Comparison of ENCODE assay signal across 8 mouse cellular contexts in the genomic region with DNA sequence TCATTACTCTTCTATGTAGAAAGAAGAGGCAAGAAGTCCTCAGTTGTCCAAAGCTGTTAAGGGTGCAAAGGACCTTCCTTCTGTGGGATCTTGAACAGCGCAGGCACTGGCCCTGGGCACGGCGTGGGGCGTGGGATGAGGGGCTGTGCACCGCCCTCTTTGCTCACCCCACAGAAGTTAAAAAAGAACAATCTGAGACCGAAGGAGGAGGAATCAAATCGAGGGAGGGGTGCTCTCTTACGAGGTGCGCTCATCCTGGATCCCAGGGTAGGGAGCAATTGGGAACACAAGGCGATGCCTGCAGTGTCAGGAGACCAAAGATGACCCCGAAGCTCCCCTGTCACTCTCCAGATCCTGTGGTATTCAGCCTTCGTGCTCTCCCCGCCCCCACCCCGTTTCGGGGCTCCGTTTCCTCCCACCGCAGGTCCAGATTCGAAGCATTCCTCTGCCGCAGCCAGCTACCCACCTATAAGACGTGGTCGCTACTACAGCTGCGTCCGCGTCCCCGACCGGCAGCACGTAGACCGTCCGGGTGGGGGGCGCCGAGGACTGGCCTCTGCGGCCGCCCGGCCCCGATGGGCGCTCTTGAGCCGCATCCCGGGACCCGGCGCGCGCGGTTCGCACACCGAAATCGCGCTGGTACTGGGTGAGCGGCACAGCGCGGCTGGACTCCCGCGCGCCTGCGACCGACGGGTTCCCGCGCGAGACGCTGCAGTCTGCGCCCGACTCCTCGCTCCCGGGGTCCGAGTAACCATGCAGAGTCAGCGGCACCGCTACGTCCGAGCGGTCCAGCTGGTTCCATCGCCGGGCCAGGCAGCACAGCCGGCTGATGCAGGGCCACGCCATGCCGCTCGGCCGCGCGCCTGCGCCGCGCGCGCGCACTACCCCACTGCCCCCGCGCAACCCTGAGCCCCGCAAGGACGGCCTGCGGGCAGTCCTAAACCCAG. TPM values are rescaled to one million over a fixed set of nuclear protein-coding genes. Genes with fewer than 3 reads are reported as not detected.
DNase-seq lines count a peak whose midpoint lies in the region; ATAC-seq lines count a peak whose summit lies in the region.

Map6d1 (minus strand) TSS at position 891 of the 947 bp plus-strand sequence.

- H3K9ac ChIP-seq in liver, embryonic 15.5 days: no peak within 1 kb of the TSS
- peak within 1 kb of the TSS; percentile 82 for H3K9ac ChIP-seq in neural tube, embryonic 13.5 days

- H3K36me3 ChIP-seq in liver, embryonic 15.5 days (replicated peaks): no peaks in the 10 kb centered on the region
- no peaks in the 10 kb centered on the region for H3K36me3 ChIP-seq in neural tube, embryonic 13.5 days

- H3K27me3 ChIP-seq in liver, embryonic 15.5 days: peaks cover 45% of the 10 kb centered on the region
- peaks cover 7% of the 10 kb centered on the region; the same call in 1 of the 2 replicates for H3K27me3 ChIP-seq in neural tube, embryonic 13.5 days

- peaks cover 9% of the 10 kb centered on the region; the same call in 1 of the 2 replicates for H3K4me1 ChIP-seq in liver, embryonic 15.5 days (replicated peaks)
- H3K4me1 ChIP-seq in neural tube, embryonic 13.5 days (replicated peaks): peaks cover 18% of the 10 kb centered on the region

- peak; percentile 30 for DNase-seq in urinary bladder, adult 2 months (ENCODE audit: low spot score)
- no peak for DNase-seq in urinary bladder, postnatal 10 days (ENCODE audit: low spot score)
- DNase-seq in embryo, embryonic 11.5 days (ENCODE audit: low read depth, low spot score): peak; percentile 36
- peak; percentile 4 for DNase-seq in heart, adult 8-10 months (ENCODE audit: low spot score)
- DNase-seq in kidney, postnatal 10 days: peak; percentile 61
- DNase-seq in thymus, postnatal 4 days: peak; percentile 51

- peak within 1 kb of the TSS; percentile 75 for H3K4me2 ChIP-seq in liver, embryonic 15.5 days
- peak within 1 kb of the TSS; percentile 72 for H3K4me2 ChIP-seq in neural tube, embryonic 13.5 days

- no peak within 1 kb of the TSS for H3K27ac ChIP-seq in liver, embryonic 15.5 days (replicated peaks)
- H3K27ac ChIP-seq in neural tube, embryonic 13.5 days (replicated peaks): peak within 1 kb of the TSS; percentile 81

- no peaks in the 10 kb centered on the region for H3K9me3 ChIP-seq in liver, embryonic 15.5 days (replicated peaks)
- no peaks in the 10 kb centered on the region for H3K9me3 ChIP-seq in neural tube, embryonic 13.5 days

- 1% methylated on average over 90 of the region's 90 CpGs for WGBS in liver, embryonic 15.5 days (ENCODE audit: insufficient replicate concordance)
- under 1% methylated on average over 82 of the region's 90 CpGs for WGBS in neural tube, embryonic 13.5 days

- ATAC-seq in liver, embryonic 15.5 days (ENCODE audit: insufficient read depth): no peak
- ATAC-seq in neural tube, embryonic 13.5 days (ENCODE audit: low read depth): peak; percentile 90

- H3K4me3 ChIP-seq in liver, embryonic 15.5 days (replicated peaks): peak within 1 kb of the TSS; percentile 57
- H3K4me3 ChIP-seq in neural tube, embryonic 13.5 days: peak within 1 kb of the TSS; percentile 74

RNA-seq across cellular contexts. Expression of gene Map6d1, which starts in this region (rescaled TPM):
- 0.28 and 0.51 TPM in 2 replicates for polyA plus RNA-seq in urinary bladder, adult 2 months (2012; rRNA removed)
- total RNA-seq in heart, adult 8-10 months (2022): 1 to 10 TPM; 1.2 to 1.8 (median 1.4) TPM
- 0.03 TPM in 1 of 2 replicates, not detected in the other for polyA plus RNA-seq in liver, embryonic 15.5 days (2015; fragmentation: Nextera tagmentation; extraction: Ambion mirVana)
- 3.9 and 4.4 TPM in 2 replicates for polyA plus RNA-seq in neural tube, embryonic 13.5 days (2015; fragmentation: Nextera tagmentation; extraction: Ambion mirVana)

Comparison
In these comparisons a context has a peak if more than half of its experiments do, and no peak if none do; other contexts are left out.
1. Peak in DNase-seq in urinary bladder, adult 2 months; RNA of the gene not detected or under 1 TPM.